Mouse (Mus musculus) limb, embryonic 11.5 days (tissue): Measurements from ENCODE around the gene Suz12. TPM values are rescaled to one million over a fixed set of nuclear protein-coding genes. Genes with fewer than 3 reads are reported as not detected.

ENCODE experiments used
- ATAC-seq: fragments of 200-750 bp; cut with Nextera tagmentation; 2 replicates; pipeline ENCODE4 v1.8.0; 2017; ENCODE audit warnings: low read depth; ENCODE audit not compliant: insufficient number of reproducible peaks, low FRiP score, low TSS enrichment
- DNase-seq: peaks from one replicate; pipeline ENCODE4 v3.0.0-alpha.2; 2015; ENCODE audit warnings: low spot score
- H3K27ac ChIP-seq: fragments of 300-500 bp; sonication (generic); replicated peaks from 2 replicates; pipeline ENCODE4 v1.5.1; 2014; ENCODE audit warnings: low read depth, mild to moderate bottlenecking, low read length
- H3K27me3 ChIP-seq: fragments of 300-500 bp; sonication (generic); 2 replicates; pipeline ENCODE4 v1.6.1; 2014; ENCODE audit warnings: mild to moderate bottlenecking, low read length, mixed read lengths; ENCODE audit not compliant: control insufficient read depth, insufficient read depth
- H3K36me3 ChIP-seq: fragments of 300-500 bp; sonication (generic); 2 replicates; pipeline ENCODE4 v1.6.1; 2014; ENCODE audit warnings: mild to moderate bottlenecking, low read length, moderate library complexity, mixed read lengths; ENCODE audit not compliant: control insufficient read depth, insufficient read depth
- H3K4me1 ChIP-seq: fragments of 300-500 bp; sonication (generic); 2 replicates; pipeline ENCODE4 v1.6.1; 2014; ENCODE audit warnings: low read length, mixed read lengths; ENCODE audit not compliant: control insufficient read depth, insufficient read depth
- H3K4me2 ChIP-seq: fragments of 300-500 bp; sonication (generic); 2 replicates; pipeline ENCODE4 v1.6.1; 2014; ENCODE audit warnings: low read depth, mild to moderate bottlenecking, moderate library complexity; ENCODE audit not compliant: severe bottlenecking
- H3K4me3 ChIP-seq: fragments of 300-500 bp; sonication (generic); 2 replicates; pipeline ENCODE4 v1.5.1; 2014; ENCODE audit warnings: low read depth, low read length
- H3K9ac ChIP-seq: fragments of 300-500 bp; sonication (generic); 2 replicates; pipeline ENCODE4 v1.6.1; 2014; ENCODE audit warnings: mild to moderate bottlenecking, low read length
- H3K9me3 ChIP-seq: fragments of 300-500 bp; sonication (generic); 2 replicates; pipeline ENCODE4 v1.6.1; 2016; ENCODE audit warnings: low read length; ENCODE audit not compliant: control insufficient read depth
- WGBS: fragments of 180-500 bp; shearing (Covaris S2); extraction: QIAGEN DNeasy Blood & Tissue Kit; methylation state at CpG from one replicate; pipeline ENCODE4 v1.1.7; 2014; 5-methylcytosine and 5-hydroxymethylcytosine counted together
- polyA plus RNA-seq: library from polyadenylated mRNA; unstranded; fragments of >200 nt; fragmentation: Nextera tagmentation; extraction: Ambion mirVana; gene quantifications from 2 replicates; pipeline ENCODE4 v1.2.1, GENCODE M21; 2014

The Suz12 gene
- polyA plus RNA-seq: 25.7 and 27.7 TPM in 2 replicates

DNA sequence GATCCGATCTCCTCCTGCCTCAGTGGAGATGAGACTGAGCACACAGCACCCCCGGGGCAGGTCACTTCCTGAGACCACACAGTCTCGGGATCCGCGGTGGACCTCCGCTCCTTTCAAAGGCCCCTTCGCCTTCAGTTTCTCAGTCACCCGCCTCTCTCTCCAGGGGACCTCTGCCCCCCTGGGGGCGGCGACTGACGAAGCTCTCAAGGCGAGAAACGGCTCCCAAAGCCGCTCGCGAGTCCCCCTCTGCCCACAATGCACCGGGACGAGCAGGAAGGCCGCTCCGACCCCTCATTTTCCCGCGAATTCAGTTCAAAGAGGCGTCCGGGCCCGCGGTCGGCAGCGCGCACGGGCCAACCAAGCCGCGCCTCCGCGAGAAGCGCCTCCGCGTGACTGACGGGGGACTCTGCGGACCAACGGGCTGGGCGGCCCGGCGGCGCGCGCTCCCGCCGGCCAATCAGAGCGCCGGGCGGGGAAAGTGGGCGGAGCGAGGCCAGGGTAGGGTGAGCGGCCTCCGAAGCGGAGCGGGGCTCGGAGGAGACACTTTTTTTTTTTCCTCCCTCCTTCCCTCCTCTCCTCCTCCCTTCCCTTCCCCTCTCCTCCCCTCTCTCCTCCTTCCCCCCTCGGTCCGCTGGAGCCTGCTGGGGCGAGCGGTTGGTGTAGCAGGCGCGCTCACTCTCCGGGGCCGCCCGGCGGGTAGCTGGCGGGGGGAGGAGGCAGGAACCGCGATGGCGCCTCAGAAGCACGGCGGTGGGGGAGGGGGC, at the start of gene Suz12:
Gene Suz12, plus strand, starts transcription at position 515 of the 764 bp plus-strand sequence.
- ATAC-seq (peak; percentile 89), DNase-seq (peak; percentile 98)
- peak within 1 kb of the TSS; percentile 71 for H3K4me2 ChIP-seq
- WGBS: 0% methylated on average over 71 of the region's 74 CpGs
- H3K4me3 ChIP-seq: peak within 1 kb of the TSS; percentile 87
- H3K27me3 ChIP-seq: no peaks in the 10 kb centered on the region
- H3K4me1 ChIP-seq: no peaks in the 10 kb centered on the region
- H3K36me3 ChIP-seq: peaks cover 4% of the 10 kb centered on the region; the same call in 1 of the 2 replicates
- H3K9me3 ChIP-seq: no peaks in the 10 kb centered on the region
- peak within 1 kb of the TSS; percentile 81 for H3K9ac ChIP-seq
- H3K27ac ChIP-seq: peak within 1 kb of the TSS; percentile 99

DNA sequence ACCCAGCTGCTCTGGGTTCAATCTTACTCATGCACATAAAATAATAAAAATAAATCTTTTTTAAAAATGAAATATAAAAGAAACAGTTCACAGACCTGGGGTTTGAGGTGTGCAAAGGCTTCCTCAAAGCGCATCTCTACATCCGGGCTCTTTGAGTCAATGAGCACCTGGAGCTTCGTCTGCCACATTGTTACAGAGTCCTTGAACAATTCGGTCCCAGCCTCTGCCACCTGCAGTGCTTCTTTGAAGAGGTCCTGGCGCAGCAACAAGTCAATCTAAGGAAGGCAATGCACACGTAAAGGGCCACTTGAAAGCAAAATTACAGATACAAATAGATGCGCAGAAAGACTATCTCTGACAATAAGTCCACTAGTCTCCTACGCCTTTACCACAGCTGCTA, 49.8 kb upstream of the Suz12 start:
- Histone ChIP-seq H3K9ac (no peak overlapping the region), H3K27ac (no peak overlapping the region), H3K27me3 (no peaks in the 10 kb centered on the region), H3K4me2 (no peak overlapping the region), H3K36me3 (peaks cover 27% of the 10 kb centered on the region; the same call in 1 of the 2 replicates), H3K4me1 (no peaks in the 10 kb centered on the region), H3K4me3 (no peak overlapping the region), H3K9me3 (no peaks in the 10 kb centered on the region)
- DNase-seq (no peak), ATAC-seq (no peak)
- WGBS: 93% methylated on average over 8 of the region's 8 CpGs

DNA sequence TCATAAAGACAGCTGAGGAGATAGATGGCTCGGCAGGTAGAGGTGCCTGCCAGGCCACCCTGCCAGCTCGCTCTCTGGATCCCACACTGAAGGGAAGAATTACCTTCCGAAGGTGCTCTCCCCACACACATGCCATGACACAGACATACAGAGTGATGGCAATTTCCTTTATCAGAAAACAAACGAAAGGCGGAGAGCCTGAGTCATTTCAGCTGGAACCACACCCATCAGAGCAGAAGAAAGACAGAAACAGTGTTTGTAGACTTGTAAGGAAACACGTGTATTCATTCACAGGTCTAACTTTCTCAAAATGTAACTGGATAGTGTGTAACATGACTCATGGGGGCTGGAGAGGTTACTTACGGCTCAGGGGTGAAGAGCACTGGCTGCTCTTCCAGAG, 49.3 kb upstream of the Suz12 start:
- ATAC-seq (no peak), DNase-seq (no peak)
- H3K4me2 ChIP-seq: no peak overlapping the region
- 92% methylated on average over 7 of the region's 7 CpGs for WGBS
- no peak overlapping the region for H3K4me3 ChIP-seq
- H3K36me3 ChIP-seq: peaks cover 29% of the 10 kb centered on the region; the same call in 1 of the 2 replicates
- no peaks in the 10 kb centered on the region for H3K9me3 ChIP-seq
- H3K9ac ChIP-seq: no peak overlapping the region
- H3K27ac ChIP-seq: no peak overlapping the region
- H3K4me1 ChIP-seq: no peaks in the 10 kb centered on the region
- H3K27me3 ChIP-seq: no peaks in the 10 kb centered on the region

DNA sequence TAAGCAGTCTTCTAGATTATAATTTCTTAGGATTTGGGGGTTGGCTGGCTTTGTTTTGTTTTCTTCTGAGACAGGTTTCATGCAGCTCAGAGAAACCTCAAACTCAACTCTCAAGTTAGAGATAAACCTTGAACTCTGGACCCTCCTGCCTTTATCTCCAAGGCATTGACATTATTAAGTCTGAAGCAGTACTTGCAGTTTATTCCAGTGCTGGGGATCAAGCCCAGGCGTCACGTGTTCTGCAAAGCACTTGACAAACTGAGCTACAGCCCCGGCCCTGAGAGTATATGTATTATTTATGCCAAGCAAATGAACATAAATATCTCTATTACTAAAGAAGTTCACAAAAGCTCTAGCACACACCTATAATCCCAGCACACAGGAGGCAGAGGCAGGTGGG, 45.6 kb upstream of the Suz12 start:
- no peak for ATAC-seq
- no peaks in the 10 kb centered on the region for H3K27me3 ChIP-seq
- WGBS: 95% methylated on average over 3 of the region's 3 CpGs
- no peak overlapping the region for H3K4me3 ChIP-seq
- no peaks in the 10 kb centered on the region for H3K4me1 ChIP-seq
- H3K4me2 ChIP-seq: no peak overlapping the region
- no peak for DNase-seq
- H3K9me3 ChIP-seq: no peaks in the 10 kb centered on the region
- no peak overlapping the region for H3K27ac ChIP-seq
- H3K36me3 ChIP-seq: peaks cover 26% of the 10 kb centered on the region; the same call in 1 of the 2 replicates
- no peak overlapping the region for H3K9ac ChIP-seq

- no peak for DNase-seq
- Histone ChIP-seq H3K36me3 (peaks cover 9% of the 10 kb centered on the region), H3K4me2 (peak overlapping the region; percentile 58), H3K27ac (no peak overlapping the region), H3K9ac (peak overlapping the region; percentile 51), H3K9me3 (no peaks in the 10 kb centered on the region), H3K4me3 (peak overlapping the region; percentile 54), H3K27me3 (no peaks in the 10 kb centered on the region), H3K4me1 (peaks cover 3% of the 10 kb centered on the region; the same call in 1 of the 2 replicates)
- WGBS: 6% methylated on average over 27 of the region's 27 CpGs
- ATAC-seq: 0 out of 2 replicates have a peak, but pooled peaks have one; percentile 21
Observed at GRCm38 (mm10) chr11:79961346-79962124, 31.4 kb upstream of the Suz12 start.

DNA sequence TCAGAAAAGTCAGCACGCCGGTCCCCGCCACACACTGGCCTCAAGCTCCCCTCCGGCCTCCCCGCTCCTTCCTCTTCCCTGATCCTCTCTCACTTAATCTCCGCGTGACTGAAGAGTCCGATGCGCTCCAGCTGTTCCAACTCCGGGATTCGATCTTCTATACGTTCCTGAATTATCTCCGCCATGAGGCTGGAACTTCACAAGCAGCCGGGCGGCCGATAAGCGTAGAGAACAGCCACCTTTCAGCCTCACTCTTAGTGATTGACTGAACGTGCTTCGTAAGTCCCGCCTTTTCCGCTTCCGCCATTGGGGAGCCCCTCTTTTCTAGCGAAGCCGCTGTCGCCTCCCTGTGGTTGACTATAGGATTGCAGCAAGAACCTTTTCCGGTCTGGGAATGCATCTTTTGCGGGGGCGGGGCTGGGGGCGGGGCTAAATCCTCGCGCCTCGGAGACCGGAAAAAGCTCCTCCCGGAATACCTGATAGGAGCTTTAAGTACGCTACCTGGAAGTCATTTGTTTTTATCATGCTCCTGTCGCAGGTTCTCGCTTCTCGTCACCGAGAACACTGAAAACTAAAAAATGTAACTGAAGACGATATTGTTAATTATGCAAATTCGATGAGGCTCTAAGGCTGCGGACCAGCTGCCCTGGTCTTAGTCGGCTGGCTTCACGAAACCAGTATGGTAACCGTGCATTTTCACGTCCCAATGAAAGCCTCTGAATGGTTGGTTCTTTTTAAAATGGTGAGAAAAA, 30.6 kb upstream of the Suz12 start, which contains the start of gene Utp6:
Gene Utp6, minus strand, starts transcription at position 266 of the 752 bp plus-strand sequence.
- ATAC-seq (peak; percentile 82), DNase-seq (peak; percentile 100)
- under 1% methylated on average over 46 of the region's 46 CpGs for WGBS
- peak within 1 kb of the TSS; percentile 62 for H3K4me2 ChIP-seq
- peak within 1 kb of the TSS; percentile 54 for H3K4me3 ChIP-seq
- H3K36me3 ChIP-seq: peaks cover 4% of the 10 kb centered on the region
- H3K27me3 ChIP-seq: no peaks in the 10 kb centered on the region
- H3K4me1 ChIP-seq: peaks cover 3% of the 10 kb centered on the region; the same call in 1 of the 2 replicates
- no peak within 1 kb of the TSS for H3K27ac ChIP-seq
- H3K9ac ChIP-seq: peak within 1 kb of the TSS; percentile 51
- H3K9me3 ChIP-seq: no peaks in the 10 kb centered on the region

DNA sequence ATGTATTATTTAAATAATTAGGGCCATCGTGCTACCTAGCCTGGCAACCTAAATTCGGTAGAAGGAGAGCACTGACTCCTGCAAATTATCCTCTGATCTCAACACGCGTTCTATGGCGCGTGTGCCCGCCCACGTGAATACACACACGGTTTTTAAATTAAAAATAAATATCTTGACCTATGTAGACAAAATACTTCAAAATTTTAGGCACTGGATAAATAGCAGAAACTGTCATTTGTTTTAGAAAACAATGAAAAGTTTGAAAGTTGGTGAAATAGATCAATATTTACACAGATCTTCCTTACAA, 30.1 kb upstream of the Suz12 start:
- no peaks in the 10 kb centered on the region for H3K27me3 ChIP-seq
- H3K4me3 ChIP-seq: peak overlapping the region; percentile 54
- H3K27ac ChIP-seq: no peak overlapping the region
- DNase-seq: no peak
- no peak for ATAC-seq
- H3K9ac ChIP-seq: peak overlapping the region; percentile 41; the same call in 1 of the 2 replicates
- peaks cover 3% of the 10 kb centered on the region; the same call in 1 of the 2 replicates for H3K4me1 ChIP-seq
- H3K9me3 ChIP-seq: no peaks in the 10 kb centered on the region
- H3K4me2 ChIP-seq: peak overlapping the region; percentile 62
- 7% methylated on average over 9 of the region's 9 CpGs for WGBS
- H3K36me3 ChIP-seq: peaks cover 3% of the 10 kb centered on the region
